Mouse (Mus musculus) spleen, adult 12 weeks (tissue): ENCODE measurements at regions not wholly inside any gene's neighbourhood (a gene's known extent, or its start where the extent isn't known, plus 50 kb on each side); places are given as distances from the start of the nearest gene placed in this dataset.

Source experiments
- DNase-seq: peaks from one replicate; pipeline ENCODE4 v3.0.0; 2022; ENCODE audit warnings: low spot score

GRCm38 (mm10) chr3:38397615-38397956 is 87.1 kb downstream of the Ankrd50 start:
- DNase-seq, result no peak

GRCm38 (mm10) chr3:38396760-38397614 is 87.7 kb downstream of the Ankrd50 start:
- DNase-seq, result no peak

- no peak for DNase-seq
Measured at GRCm38 (mm10) chr3:38394308-38394707, 90.3 kb downstream of the Ankrd50 start.

- DNase-seq, result no peak
Measured at GRCm38 (mm10) chr3:38389647-38390046, 95.0 kb downstream of the Ankrd50 start.

GRCm38 (mm10) chr3:38388961-38389360 is 95.7 kb downstream of the Ankrd50 start:
- DNase-seq, result no peak

GRCm38 (mm10) chr3:38382743-38383142 is 101.9 kb downstream of the Ankrd50 start:
- DNase-seq, result no peak

- DNase-seq, result no peak
Measured at GRCm38 (mm10) chr3:38381623-38382022, 103.0 kb downstream of the Ankrd50 start.

- DNase-seq, result no peak
Measured at GRCm38 (mm10) chr3:38373690-38374089, 111.0 kb downstream of the Ankrd50 start.

GRCm38 (mm10) chr3:38371702-38372101 is 112.9 kb downstream of the Ankrd50 start:
- no peak for DNase-seq

- no peak for DNase-seq
Measured at GRCm38 (mm10) chr3:38363888-38364287, 120.8 kb downstream of the Ankrd50 start.

GRCm38 (mm10) chr3:38361411-38361810 is 123.2 kb downstream of the Ankrd50 start:
- no peak for DNase-seq

- no peak for DNase-seq
Measured at GRCm38 (mm10) chr3:38360974-38361373, 123.7 kb downstream of the Ankrd50 start.

- DNase-seq, result no peak
Measured at GRCm38 (mm10) chr3:38360421-38360921, 124.2 kb downstream of the Ankrd50 start.

- no peak for DNase-seq
Measured at GRCm38 (mm10) chr3:38357905-38358491, 126.6 kb downstream of the Ankrd50 start.

GRCm38 (mm10) chr3:38344283-38344682 is 140.4 kb downstream of the Ankrd50 start:
- no peak for DNase-seq

- DNase-seq, result no peak
Measured at GRCm38 (mm10) chr3:38341666-38342065, 143.0 kb downstream of the Ankrd50 start.

GRCm38 (mm10) chr3:38333321-38333910 is 151.2 kb downstream of the Ankrd50 start:
- no peak for DNase-seq

GRCm38 (mm10) chr3:38331169-38331568 is 153.5 kb downstream of the Ankrd50 start:
- DNase-seq, result no peak

GRCm38 (mm10) chr3:38327286-38327685 is 157.4 kb downstream of the Ankrd50 start:
- DNase-seq, result no peak

GRCm38 (mm10) chr3:38326211-38326610 is 158.4 kb downstream of the Ankrd50 start:
- DNase-seq, result no peak

GRCm38 (mm10) chr3:38324663-38325062 is 160.0 kb downstream of the Ankrd50 start:
- no peak for DNase-seq

- DNase-seq, result no peak
Measured at GRCm38 (mm10) chr3:38322426-38322825, 162.2 kb downstream of the Ankrd50 start.

- DNase-seq, result no peak
Measured at GRCm38 (mm10) chr3:38321620-38322019, 163.0 kb downstream of the Ankrd50 start.
